Comparison of ENCODE assay signal across 8 mouse cellular contexts in genomic region chr11:120547469-120547868, GRCm38 (mm10). TPM values are rescaled to one million over a fixed set of nuclear protein-coding genes. Genes with fewer than 3 reads are reported as not detected.
DNase-seq lines count a peak whose midpoint lies in the region; ATAC-seq and TF ChIP-seq lines count a peak whose summit lies in the region.
"Had no signal": no experiment of that assay in that cellular context is flagged by ENCODE, and none has a peak within 500 bp of the region (broad histone marks: within the 10 kb centered on the region; RNA-seq: fewer than 3 reads in every experiment).

No protein-coding gene starts in this region.

- H3K27me3 ChIP-seq in kidney, postnatal 0 days (ENCODE audit: insufficient read depth, low read length), result no peaks in the 10 kb centered on the region
- no peaks in the 10 kb centered on the region for H3K27me3 ChIP-seq in kidney, embryonic 14.5 days (ENCODE audit: control insufficient read depth, insufficient read depth, low read length)
- no peaks in the 10 kb centered on the region for H3K27me3 ChIP-seq in G1E (ENCODE audit: insufficient read depth, low read length)
- no peaks in the 10 kb centered on the region for H3K27me3 ChIP-seq in liver, embryonic 14.5 days (ENCODE audit: control insufficient read depth, insufficient read depth, low read length)

- H3K27ac ChIP-seq in kidney, postnatal 0 days, result peak overlapping the region; percentile 15; the same call in 1 of the 2 replicates
- H3K27ac ChIP-seq in kidney, embryonic 14.5 days (ENCODE audit: low read depth, low read length), result no peak overlapping the region
- H3K27ac ChIP-seq in liver, embryonic 14.5 days, result no peak overlapping the region

- H3K4me2 ChIP-seq in kidney, postnatal 0 days (ENCODE audit: low read length), result peak overlapping the region; percentile 2; the same call in 1 of the 2 replicates
- no peak overlapping the region for H3K4me2 ChIP-seq in kidney, embryonic 14.5 days (replicated peaks; ENCODE audit: low read depth, low read length)
- no peak overlapping the region for H3K4me2 ChIP-seq in liver, embryonic 14.5 days (ENCODE audit: low read depth)

- H3K4me1 ChIP-seq in kidney, postnatal 0 days (replicated peaks; ENCODE audit: insufficient read depth, low read length), result peaks cover 17% of the 10 kb centered on the region
- H3K4me1 ChIP-seq in kidney, embryonic 14.5 days (ENCODE audit: control insufficient read depth, insufficient read depth, low read length), result peaks cover 18% of the 10 kb centered on the region
- peaks cover 36% of the 10 kb centered on the region for H3K4me1 ChIP-seq in G1E (ENCODE audit: insufficient read depth, low read depth, low read length)
- peaks cover 14 to 25% of the 10 kb centered on the region in 2 experiments for H3K4me1 ChIP-seq in liver, embryonic 14.5 days (replicated peaks; ENCODE audit: control insufficient read depth in 2 of 2, insufficient read depth in 2 of 2, low read length in 1 of 2)

- TF ChIP-seq EP300 in liver, embryonic 14.5 days (IDR thresholded peaks at IDR 0.05; ENCODE audit: low read depth), result no peak

- H3K9ac ChIP-seq in kidney, postnatal 0 days (ENCODE audit: low read depth, low read length), result no peak overlapping the region
- H3K9ac ChIP-seq in kidney, embryonic 14.5 days (ENCODE audit: low read depth, low read length), result no peak overlapping the region
- no peak overlapping the region for H3K9ac ChIP-seq in liver, embryonic 14.5 days (replicated peaks)

- peak; percentile 48; the same call in 1 of the 2 replicates for TF ChIP-seq CTCF in kidney, postnatal 0 days (IDR thresholded peaks at IDR 0.05; ENCODE audit: low read depth)
- no peak for TF ChIP-seq CTCF in G1E (IDR thresholded peaks at IDR 0.05; ENCODE audit: low read depth, low read length)
- TF ChIP-seq CTCF in liver, embryonic 14.5 days (IDR thresholded peaks at IDR 0.05; ENCODE audit: low read depth), result peak; percentile 36; the same call in 1 of the 2 replicates

- H3K4me3 ChIP-seq in kidney, postnatal 0 days (replicated peaks; ENCODE audit: low read depth, low read length), result no peak overlapping the region
- no peak overlapping the region for H3K4me3 ChIP-seq in kidney, embryonic 14.5 days (ENCODE audit: low read length)
- H3K4me3 ChIP-seq in G1E (ENCODE audit: low read depth, low read length), result no peak overlapping the region
- no peak overlapping the region for H3K4me3 ChIP-seq in liver, embryonic 14.5 days (ENCODE audit: insufficient read depth in 1 of 2, low read depth in 2 of 2, low read length in 2 of 2)

- H3K36me3 ChIP-seq in kidney, postnatal 0 days (ENCODE audit: insufficient read depth, low read length), result peaks cover 21% of the 10 kb centered on the region
- H3K36me3 ChIP-seq in kidney, embryonic 14.5 days (ENCODE audit: control insufficient read depth, insufficient read depth, low read length), result peaks cover 25% of the 10 kb centered on the region
- peaks cover 73% of the 10 kb centered on the region for H3K36me3 ChIP-seq in G1E (replicated peaks)
- no peaks in the 10 kb centered on the region for H3K36me3 ChIP-seq in liver, embryonic 14.5 days (replicated peaks; ENCODE audit: control insufficient read depth, insufficient read depth, low read depth)

- H3K9me3 ChIP-seq in kidney, postnatal 0 days (replicated peaks; ENCODE audit: low read length), result no peaks in the 10 kb centered on the region
- no peaks in the 10 kb centered on the region for H3K9me3 ChIP-seq in kidney, embryonic 14.5 days (ENCODE audit: control insufficient read depth, low read length)
- H3K9me3 ChIP-seq in G1E (replicated peaks), result no peaks in the 10 kb centered on the region
- no peaks in the 10 kb centered on the region for H3K9me3 ChIP-seq in liver, embryonic 14.5 days (ENCODE audit: control insufficient read depth, low read length)

- no peak for ATAC-seq in kidney, postnatal 0 days (replicated peaks; ENCODE audit: low FRiP score, low read depth)
- no peak for ATAC-seq in kidney, embryonic 14.5 days (ENCODE audit: low FRiP score, low TSS enrichment)
- ATAC-seq in G1E (ENCODE audit: extremely low read depth, insufficient number of reproducible peaks, low FRiP score, poor library complexity, severe bottlenecking), result peak; percentile 32; the same call in 1 of the 2 replicates
- no peak for ATAC-seq in liver, embryonic 14.5 days (ENCODE audit: insufficient read depth)

- WGBS in kidney, postnatal 0 days, result 51% methylated on average over 2 of the region's 2 CpGs
- 67% methylated on average over 2 of the region's 2 CpGs for WGBS in kidney, embryonic 14.5 days
- 39% methylated on average over 2 of the region's 2 CpGs for WGBS in liver, embryonic 14.5 days (ENCODE audit: insufficient replicate concordance)

- peak; percentile 71 for DNase-seq in kidney, postnatal 0 days (ENCODE audit: low spot score)
- peak; percentile 31 for DNase-seq in CD4-positive helper T cell, adult 2 months (ENCODE audit: low read depth, low spot score)
- DNase-seq in G1E (ENCODE audit: low spot score), result no peak
- no peak for DNase-seq in liver, embryonic 14.5 days (ENCODE audit: low read depth in 3 of 3, low spot score in 3 of 3)
- DNase-seq in right cerebral cortex, postnatal 10 days (ENCODE audit: low spot score in 2 of 2), result no peak
- no peak for DNase-seq in cerebellum, adult 9-10 months
- DNase-seq: adrenal gland, postnatal 10 days had no signal

RNA-seq across cellular contexts. Expression of gene Mcrip1, which starts 2.1 kb away (rescaled TPM):
- polyA plus RNA-seq in kidney, postnatal 0 days (2015; fragmentation: Nextera tagmentation; extraction: Ambion mirVana), result 218 and 227 TPM in 2 replicates
- polyA plus RNA-seq in kidney, embryonic 14.5 days (2014; fragmentation: Nextera tagmentation; extraction: Ambion mirVana), result 236 and 265 TPM in 2 replicates
- total RNA-seq in G1E (2014; fragmentation: Nextera tagmentation) (53.8 and 64.3 TPM in 2 replicates), G1E (2017) (19.2 and 20.9 TPM in 2 replicates)
- polyA plus RNA-seq in G1E (2012), result 176 and 205 TPM in 2 replicates
- 30.0 and 36.2 TPM in 2 replicates for polyA plus RNA-seq in liver, embryonic 14.5 days (2012; rRNA removed)
- 41.3 and 43.6 TPM in 2 replicates for polyA plus RNA-seq in liver, embryonic 14.5 days (2014; fragmentation: Nextera tagmentation; extraction: Ambion mirVana)

RNA-seq across cellular contexts. Expression of gene Ppp1r27, which starts 3.5 kb away (rescaled TPM):
- 0.30 TPM in 1 of 2 replicates, not detected in the other for polyA plus RNA-seq in kidney, postnatal 0 days (2015; fragmentation: Nextera tagmentation; extraction: Ambion mirVana)
- polyA plus RNA-seq in kidney, embryonic 14.5 days (2014; fragmentation: Nextera tagmentation; extraction: Ambion mirVana), result 0.58 and 0.89 TPM in 2 replicates
- total RNA-seq in G1E (2014; fragmentation: Nextera tagmentation) (not detected in 2 replicates), G1E (2017) (not detected in 2 replicates)
- polyA plus RNA-seq in G1E (2012), result not detected in 2 replicates
- polyA plus RNA-seq in liver, embryonic 14.5 days (2012; rRNA removed), result not detected in 2 replicates
- not detected in 2 replicates for polyA plus RNA-seq in liver, embryonic 14.5 days (2014; fragmentation: Nextera tagmentation; extraction: Ambion mirVana)

RNA-seq across cellular contexts. Expression of gene Gcgr, which starts 17.0 kb away (rescaled TPM):
- polyA plus RNA-seq in kidney, postnatal 0 days (2015; fragmentation: Nextera tagmentation; extraction: Ambion mirVana), result 6.6 and 7.0 TPM in 2 replicates
- 2.0 and 2.4 TPM in 2 replicates for polyA plus RNA-seq in kidney, embryonic 14.5 days (2014; fragmentation: Nextera tagmentation; extraction: Ambion mirVana)
- total RNA-seq in G1E (2014; fragmentation: Nextera tagmentation), result not detected in 2 replicates
- not detected in 2 replicates for total RNA-seq in G1E (2017)
- not detected in 2 replicates for polyA plus RNA-seq in G1E (2012)
- 19.8 and 22.8 TPM in 2 replicates for polyA plus RNA-seq in liver, embryonic 14.5 days (2012; rRNA removed)
- polyA plus RNA-seq in liver, embryonic 14.5 days (2014; fragmentation: Nextera tagmentation; extraction: Ambion mirVana), result 11.6 and 13.4 TPM in 2 replicates

RNA-seq across cellular contexts. Expression of gene P4hb, which starts 25.6 kb away (rescaled TPM):
- polyA plus RNA-seq in kidney, postnatal 0 days (2015; fragmentation: Nextera tagmentation; extraction: Ambion mirVana), result 635 and 676 TPM in 2 replicates
- 558 and 716 TPM in 2 replicates for polyA plus RNA-seq in kidney, embryonic 14.5 days (2014; fragmentation: Nextera tagmentation; extraction: Ambion mirVana)
- total RNA-seq in G1E (2014; fragmentation: Nextera tagmentation) (268 and 289 TPM in 2 replicates), G1E (2017) (411 and 414 TPM in 2 replicates)
- 516 and 719 TPM in 2 replicates for polyA plus RNA-seq in G1E (2012)
- 144 and 214 TPM in 2 replicates for polyA plus RNA-seq in liver, embryonic 14.5 days (2012; rRNA removed)
- polyA plus RNA-seq in liver, embryonic 14.5 days (2014; fragmentation: Nextera tagmentation; extraction: Ambion mirVana), result 497 and 525 TPM in 2 replicates

RNA-seq across cellular contexts. Expression of gene Arhgdia, which starts 34.0 kb away (rescaled TPM):
- 444 and 506 TPM in 2 replicates for polyA plus RNA-seq in kidney, postnatal 0 days (2015; fragmentation: Nextera tagmentation; extraction: Ambion mirVana)
- 454 and 612 TPM in 2 replicates for polyA plus RNA-seq in kidney, embryonic 14.5 days (2014; fragmentation: Nextera tagmentation; extraction: Ambion mirVana)
- 354 and 381 TPM in 2 replicates for total RNA-seq in G1E (2014; fragmentation: Nextera tagmentation)
- 155 and 158 TPM in 2 replicates for total RNA-seq in G1E (2017)
- 1,000 and 1,072 TPM in 2 replicates for polyA plus RNA-seq in G1E (2012)
- polyA plus RNA-seq in liver, embryonic 14.5 days (2012; rRNA removed), result 172 and 176 TPM in 2 replicates
- polyA plus RNA-seq in liver, embryonic 14.5 days (2014; fragmentation: Nextera tagmentation; extraction: Ambion mirVana), result 191 and 204 TPM in 2 replicates

Comparison
In these comparisons a context has a peak if more than half of its experiments do, and no peak if none do; other contexts are left out.
1. DNase-seq: peak in kidney, postnatal 0 days (single experiment) and CD4-positive helper T cell, adult 2 months (single experiment); none in G1E (single experiment), liver, embryonic 14.5 days (0 of 3), right cerebral cortex, postnatal 10 days (0 of 2) and cerebellum, adult 9-10 months (single experiment).